Mouse (Mus musculus) thymus, postnatal 10 days (tissue): ENCODE data around the gene Olfr1255.

Experiments used
- DNase-seq, 2 experiments: peaks; one replicate each; pipeline ENCODE4 v3.0.0; 2021; ENCODE audit warnings: low spot score in 2 of 2

Gene Olfr1255

GRCm38 (mm10) chr2:89811751-89812150 lies at the start of gene Olfr1255:
Gene Olfr1255 (plus strand): TSS chr2:89812051.
- no peak for DNase-seq

- no peak for DNase-seq
Observed at GRCm38 (mm10) chr2:89793519-89793918, 18.3 kb upstream of the Olfr1255 start, which contains the start of gene Olfr1254. Gene Olfr1254 (minus strand): TSS chr2:89793619.

- no peak for DNase-seq
Observed at GRCm38 (mm10) chr2:89799583-89799982, 12.3 kb upstream of the Olfr1255 start.

- DNase-seq = no peak
Observed at GRCm38 (mm10) chr2:89810751-89811150, 1.1 kb upstream of the Olfr1255 start.

- no peak for DNase-seq
Observed at GRCm38 (mm10) chr2:89820216-89820615, 8.4 kb downstream of the Olfr1255 start.

DNA sequence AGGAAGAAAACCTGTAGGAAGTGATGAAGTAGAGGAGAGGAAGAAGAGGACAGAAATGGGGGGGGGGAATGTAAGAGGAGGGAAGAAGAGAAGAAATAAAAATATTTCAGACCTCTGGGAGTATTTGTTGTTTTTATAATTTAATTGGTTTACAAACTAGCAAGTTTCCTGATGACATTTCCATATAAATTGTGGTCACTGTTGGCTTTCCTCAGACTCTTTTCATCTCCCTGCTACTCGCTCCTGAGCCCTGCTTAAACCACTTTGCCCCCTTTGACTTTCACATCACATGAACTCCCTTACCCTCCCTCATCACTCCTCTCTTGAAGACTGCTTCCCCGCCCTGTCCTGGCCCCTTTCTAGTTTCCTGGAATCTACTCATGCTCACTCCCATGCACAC lies 29.6 kb downstream of the Olfr1255 start, which contains the start of gene Olfr1256:
Gene Olfr1256 (minus strand): TSS at position 101 of the 400 bp plus-strand sequence.
- no peak for DNase-seq

- no peak for DNase-seq
Observed at GRCm38 (mm10) chr2:89848105-89848504, 36.3 kb downstream of the Olfr1255 start, which contains the start of gene Olfr48. Gene Olfr48 (minus strand): TSS chr2:89848205.

DNA sequence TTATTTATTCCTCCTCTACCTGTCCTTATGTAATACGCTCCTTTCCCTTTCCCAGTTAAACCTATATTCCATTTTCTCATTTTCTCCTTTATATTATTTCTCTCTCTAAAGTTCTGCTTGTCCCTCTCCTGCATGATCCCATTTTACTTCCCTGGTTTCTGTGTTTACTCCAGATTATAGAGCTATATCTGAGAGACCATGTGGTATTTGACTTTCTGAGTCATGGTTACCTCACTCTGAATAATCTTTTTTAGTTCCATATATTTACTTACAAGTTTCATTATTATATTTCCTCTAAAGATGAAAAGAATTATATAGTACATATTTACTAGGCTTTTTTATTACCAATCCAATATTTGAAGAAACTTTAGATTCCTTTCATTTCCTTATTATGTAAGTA lies 37.4 kb downstream of the Olfr1255 start:
- DNase-seq = no peak
